Mouse (Mus musculus) heart, adult 2 months (tissue): ENCODE results near the gene Gsg1l.

Experiments
- CTCF ChIP-seq: fragments of 200-600 bp; IDR thresholded peaks from 2 replicates; pipeline ENCODE4 v1.8.1; 2022; ENCODE audit warnings: antibody characterized with exemption, mild to moderate bottlenecking, moderate library complexity
- EP300 ChIP-seq: fragments of 200-500 bp; IDR thresholded peaks from 2 replicates; pipeline ENCODE4 v1.6.1; 2011; ENCODE audit warnings: low read depth, low read length, control low read depth; ENCODE audit not compliant: insufficient read depth
- POLR2A ChIP-seq: fragments of 200-500 bp; IDR thresholded peaks from 2 replicates; pipeline ENCODE4 v1.6.1; 2011; ENCODE audit warnings: mild to moderate bottlenecking, low read depth, low read length, control low read depth; ENCODE audit not compliant: insufficient read depth

DNA sequence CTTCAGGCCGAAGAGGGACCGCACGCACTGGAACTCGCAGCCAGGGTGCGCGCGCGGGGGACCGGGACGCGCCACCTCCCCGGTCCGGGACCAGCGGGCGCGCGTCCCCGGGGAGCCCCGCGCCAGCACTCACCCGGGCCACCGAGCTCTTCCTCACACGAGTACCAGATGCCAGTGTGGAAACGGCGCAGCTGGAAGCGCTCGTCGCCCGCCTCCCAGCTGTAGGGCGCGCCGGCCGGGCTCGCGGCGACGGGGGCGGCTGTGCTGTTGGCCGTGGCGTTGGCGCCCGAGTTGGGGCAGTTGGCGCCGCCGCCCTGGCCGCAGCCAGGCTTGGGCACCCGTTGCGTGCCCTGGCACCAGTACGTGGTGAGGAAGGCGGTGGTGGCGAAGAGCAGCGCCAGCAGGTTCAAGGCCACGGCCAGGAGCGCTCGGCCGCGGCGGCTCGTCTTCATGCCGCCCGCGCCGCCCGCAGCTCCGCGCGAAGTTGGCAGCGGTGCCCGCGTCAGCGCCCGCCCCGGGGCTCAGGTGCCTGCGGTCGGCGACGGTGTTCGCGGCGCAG is 405 bp downstream of the Gsg1l start:
- TF ChIP-seq EP300 (no peak), CTCF (no peak), POLR2A (no peak)
